Mouse (Mus musculus): ENCODE measurements around the gene Paxx. TPM values are rescaled to one million over a fixed set of nuclear protein-coding genes. Genes with fewer than 3 reads are reported as not detected.

Paxx gene
- polyA plus RNA-seq, 1 experiment from 2014 or later: 37.4 TPM

DNA sequence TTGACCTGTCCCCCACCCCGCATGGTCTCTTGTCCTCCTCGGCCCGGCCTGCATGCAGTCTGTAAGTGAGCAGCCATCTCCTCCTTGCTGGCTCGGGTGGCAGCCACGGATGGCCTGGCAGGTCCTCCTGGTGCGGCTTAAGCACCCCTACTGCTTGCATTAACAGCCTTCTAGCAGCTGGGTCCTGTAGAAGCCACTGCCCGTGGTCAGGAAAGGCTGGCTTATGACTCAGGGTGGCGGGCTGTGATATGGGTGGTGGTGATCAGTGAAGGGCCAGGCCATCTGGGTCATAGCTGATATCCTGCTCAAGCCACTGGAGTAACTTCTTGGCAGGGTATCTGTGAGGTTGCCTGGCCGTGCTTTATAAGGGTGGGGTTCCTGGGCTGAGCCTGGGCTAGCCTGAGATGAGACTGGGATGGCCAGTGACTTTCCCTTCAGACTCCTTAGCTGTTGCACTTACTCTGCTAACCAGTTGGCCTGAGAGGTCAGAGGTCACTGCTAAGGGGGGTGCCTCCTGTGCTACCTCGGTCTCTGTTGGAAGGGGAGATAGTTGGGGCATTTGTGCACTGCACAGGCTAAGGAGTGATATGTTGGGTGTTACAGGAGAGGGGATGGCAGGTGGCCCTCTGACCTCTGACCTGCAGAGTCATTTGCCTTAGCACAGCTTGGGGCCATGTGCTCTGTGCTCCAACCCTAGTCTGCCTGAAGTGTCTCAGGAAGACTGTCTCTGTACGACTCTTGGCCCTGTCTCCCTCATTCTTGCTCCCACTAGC lies 28.4 kb downstream of the Paxx start:
- Histone ChIP-seq H3K27me3 (replicated peaks; ENCODE audit: control insufficient read depth, insufficient read depth, low read length) (no peaks in the 10 kb centered on the region; the same call in 1 of the 2 replicates), H3K9ac (ENCODE audit: low read depth, low read length) (no peak overlapping the region), H3K4me3 (ENCODE audit: low read length) (no peak overlapping the region), H3K4me1 (ENCODE audit: control insufficient read depth, insufficient read depth, low read length) (0 out of 2 replicates have a peak, but pooled peaks cover 3% of the 10 kb centered on the region), H3K27ac (ENCODE audit: low read length) (no peak overlapping the region), H3K4me2 (ENCODE audit: low read depth, low read length) (no peak overlapping the region), H3K36me3 (ENCODE audit: control insufficient read depth, insufficient read depth, low read length) (no peaks in the 10 kb centered on the region), H3K9me3 (ENCODE audit: control insufficient read depth, low read length) (no peaks in the 10 kb centered on the region)
- no peak for ATAC-seq
- 85% methylated on average over 11 of the region's 11 CpGs for WGBS

DNA sequence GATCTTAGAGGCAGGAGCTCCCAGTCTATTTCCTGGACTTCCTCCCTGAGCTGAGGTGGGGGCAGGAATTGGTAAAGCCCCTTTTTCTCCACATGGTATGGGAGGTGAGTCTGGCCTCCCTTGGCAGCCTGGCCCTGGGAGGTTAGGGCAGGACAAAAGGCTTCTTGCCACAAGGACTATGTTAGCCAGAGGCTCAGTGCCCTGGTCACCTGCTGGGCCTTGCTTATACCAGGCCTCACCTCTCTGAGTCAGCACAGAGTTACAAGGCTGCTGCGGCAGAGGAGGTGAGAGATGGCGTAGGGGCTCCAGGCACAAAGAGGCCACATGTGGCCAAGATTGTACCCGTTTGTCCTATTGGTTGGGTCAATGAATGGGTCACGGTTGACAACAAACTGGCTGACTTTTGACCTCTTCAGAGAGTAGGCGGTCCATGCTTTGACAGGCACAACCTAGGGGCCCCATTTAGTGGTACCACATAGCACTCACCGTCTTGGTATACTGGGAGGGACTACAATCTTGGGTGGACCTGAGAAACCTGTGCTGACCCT lies 29.5 kb downstream of the Paxx start:
- WGBS: 73% methylated on average over 6 of the region's 6 CpGs
- H3K4me1 ChIP-seq (ENCODE audit: control insufficient read depth, insufficient read depth, low read length): 0 out of 2 replicates have a peak, but pooled peaks cover 3% of the 10 kb centered on the region
- H3K4me3 ChIP-seq (ENCODE audit: low read length): no peak overlapping the region
- no peak for ATAC-seq
- no peaks in the 10 kb centered on the region for H3K36me3 ChIP-seq (ENCODE audit: control insufficient read depth, insufficient read depth, low read length)
- no peak overlapping the region for H3K27ac ChIP-seq (ENCODE audit: low read length)
- H3K9me3 ChIP-seq (ENCODE audit: control insufficient read depth, low read length): no peaks in the 10 kb centered on the region
- no peaks in the 10 kb centered on the region; the same call in 1 of the 2 replicates for H3K27me3 ChIP-seq (replicated peaks; ENCODE audit: control insufficient read depth, insufficient read depth, low read length)
- no peak overlapping the region for H3K4me2 ChIP-seq (ENCODE audit: low read depth, low read length)
- no peak overlapping the region for H3K9ac ChIP-seq (ENCODE audit: low read depth, low read length)

DNA sequence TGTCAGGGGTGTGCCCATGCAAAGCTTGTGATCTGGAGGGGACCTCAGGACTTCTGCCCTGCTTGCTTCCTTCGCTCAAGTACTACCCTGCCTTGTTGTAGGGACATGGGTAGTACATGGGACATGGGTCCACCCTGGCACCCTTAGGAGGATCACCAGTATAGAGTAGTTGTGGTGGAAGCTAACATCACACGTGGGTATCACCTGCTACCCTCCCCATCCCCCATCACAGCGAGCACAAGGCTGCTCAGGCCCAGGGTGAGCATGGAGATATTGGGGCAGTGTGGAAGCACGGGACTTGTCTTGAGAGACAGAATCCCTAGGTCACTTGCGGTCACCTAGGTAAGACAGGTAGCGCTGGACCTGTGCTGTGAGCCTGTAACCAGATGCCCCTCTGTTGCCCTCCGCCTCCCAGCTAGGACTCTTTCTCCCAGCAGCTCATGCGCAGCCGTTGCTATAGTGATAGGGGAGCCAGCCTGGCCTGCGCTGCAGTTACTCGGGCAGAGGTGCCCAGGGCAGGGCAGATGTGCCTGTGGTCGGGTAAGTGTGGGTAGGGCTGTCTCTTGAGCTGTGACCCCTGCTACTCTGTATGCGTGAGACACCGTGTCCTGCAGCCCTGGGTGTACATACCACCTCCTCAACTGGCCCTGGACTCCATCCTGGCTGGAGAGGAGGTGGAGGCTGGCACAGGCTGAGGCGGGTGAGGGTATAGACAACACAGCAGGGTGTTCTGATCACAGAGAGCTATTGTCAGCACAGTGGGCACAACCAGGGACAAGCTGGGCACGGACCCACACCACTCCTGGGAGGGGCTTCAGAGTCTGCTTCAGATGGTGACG lies 30.3 kb downstream of the Paxx start:
- WGBS: 74% methylated on average over 17 of the region's 17 CpGs
- 0 out of 2 replicates have a peak, but pooled peaks cover 3% of the 10 kb centered on the region for H3K4me1 ChIP-seq (ENCODE audit: control insufficient read depth, insufficient read depth, low read length)
- H3K27ac ChIP-seq (ENCODE audit: low read length): no peak overlapping the region
- peaks cover 3% of the 10 kb centered on the region; the same call in 1 of the 2 replicates for H3K27me3 ChIP-seq (replicated peaks; ENCODE audit: control insufficient read depth, insufficient read depth, low read length)
- H3K9me3 ChIP-seq (ENCODE audit: control insufficient read depth, low read length): no peaks in the 10 kb centered on the region
- ATAC-seq: no peak
- no peak overlapping the region for H3K4me3 ChIP-seq (ENCODE audit: low read length)
- no peaks in the 10 kb centered on the region for H3K36me3 ChIP-seq (ENCODE audit: control insufficient read depth, insufficient read depth, low read length)
- H3K9ac ChIP-seq (ENCODE audit: low read depth, low read length): no peak overlapping the region
- H3K4me2 ChIP-seq (ENCODE audit: low read depth, low read length): no peak overlapping the region

DNA sequence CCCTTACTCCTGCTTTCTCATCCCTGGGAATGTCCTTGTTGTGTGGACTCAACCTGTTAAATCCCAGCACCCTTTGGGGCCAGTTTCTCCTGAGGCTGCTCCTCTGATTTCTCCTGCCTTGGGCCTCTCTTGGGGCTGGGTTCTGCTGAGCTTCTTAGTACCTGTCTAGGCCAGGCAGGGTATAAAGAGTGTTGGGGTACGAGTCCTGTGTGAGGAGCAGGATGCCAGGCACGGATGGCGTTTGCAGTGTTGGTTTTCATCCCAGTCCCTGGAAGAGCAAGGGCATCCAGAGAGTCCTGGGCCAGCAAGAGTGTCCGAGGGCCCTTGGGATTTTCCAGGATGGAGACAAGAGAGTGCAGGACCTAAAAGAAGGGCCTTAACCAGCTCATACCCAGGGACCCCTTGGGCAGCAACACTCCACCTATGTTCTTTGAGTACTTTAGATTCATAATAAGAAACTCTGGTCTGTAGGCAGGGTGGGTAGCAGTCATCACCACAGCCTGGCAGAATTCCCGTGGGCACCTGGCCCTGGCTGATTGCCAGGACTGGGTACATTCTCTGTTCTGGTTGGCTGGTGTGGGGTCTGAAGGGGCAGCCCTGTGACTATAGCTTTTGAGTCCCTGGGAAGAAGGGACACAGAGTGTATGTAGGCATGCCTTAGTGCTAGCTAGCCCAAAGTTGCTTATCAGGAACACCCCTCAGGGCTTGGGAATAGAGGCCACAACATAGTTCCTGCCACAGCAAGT lies 31.3 kb downstream of the Paxx start:
- 70% methylated on average over 5 of the region's 5 CpGs for WGBS
- Histone ChIP-seq H3K4me1 (ENCODE audit: control insufficient read depth, insufficient read depth, low read length) (0 out of 2 replicates have a peak, but pooled peaks cover 3% of the 10 kb centered on the region), H3K9me3 (ENCODE audit: control insufficient read depth, low read length) (no peaks in the 10 kb centered on the region), H3K27me3 (replicated peaks; ENCODE audit: control insufficient read depth, insufficient read depth, low read length) (peaks cover 12% of the 10 kb centered on the region; the same call in 1 of the 2 replicates), H3K4me3 (ENCODE audit: low read length) (peak overlapping the region; percentile 75; the same call in 1 of the 2 replicates), H3K9ac (ENCODE audit: low read depth, low read length) (0 out of 2 replicates have a peak overlapping the region, but pooled peaks have one; percentile 7), H3K27ac (ENCODE audit: low read length) (no peak overlapping the region), H3K36me3 (ENCODE audit: control insufficient read depth, insufficient read depth, low read length) (no peaks in the 10 kb centered on the region), H3K4me2 (ENCODE audit: low read depth, low read length) (peak overlapping the region; percentile 97)
- no peak for ATAC-seq

DNA sequence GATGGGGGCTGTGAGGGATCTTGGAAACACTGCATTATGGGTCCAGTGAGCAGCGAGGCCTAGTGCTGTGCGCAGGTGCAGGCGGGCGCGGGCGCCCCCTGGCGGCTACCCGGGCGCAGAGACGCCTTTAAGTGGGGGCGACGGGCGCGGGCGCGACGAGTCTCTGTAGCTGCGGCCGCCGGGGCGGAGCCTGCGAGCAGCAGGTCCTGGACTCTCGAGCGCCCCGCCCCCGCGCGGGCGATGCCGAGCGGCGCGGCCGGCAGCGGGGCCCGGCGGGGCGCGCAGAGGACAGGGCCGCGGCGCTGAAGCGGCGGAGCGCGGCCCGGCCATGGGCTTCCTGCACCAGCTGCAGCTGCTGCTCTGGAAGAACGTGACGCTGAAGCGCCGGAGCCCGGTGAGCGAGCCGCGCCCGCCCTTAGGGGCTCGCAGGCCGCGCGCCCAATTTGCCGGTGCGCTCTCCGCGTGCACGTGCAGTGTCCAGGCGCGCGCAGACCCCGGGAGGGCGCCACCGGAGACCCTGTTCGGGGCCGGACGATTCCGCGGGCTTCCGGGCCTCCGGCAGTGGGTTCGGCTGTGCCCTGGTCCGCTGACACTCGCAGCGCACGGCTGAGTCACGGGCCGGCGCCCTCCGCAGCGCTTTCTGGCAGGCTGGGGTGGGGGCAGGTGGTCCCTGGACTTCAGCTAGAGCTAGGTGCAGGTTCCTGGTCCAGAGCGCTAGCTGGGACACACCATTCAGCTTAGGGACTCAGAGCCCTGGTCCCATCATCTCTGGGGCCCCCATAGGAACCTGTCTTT lies 32.3 kb downstream of the Paxx start, which contains the start of gene Abca2:
TSS of gene Abca2 (plus strand) at position 262 of the 795 bp plus-strand sequence.
- H3K9me3 ChIP-seq (ENCODE audit: control insufficient read depth, low read length): no peaks in the 10 kb centered on the region
- H3K27me3 ChIP-seq (replicated peaks; ENCODE audit: control insufficient read depth, insufficient read depth, low read length): peaks cover 12% of the 10 kb centered on the region; the same call in 1 of the 2 replicates
- peak within 1 kb of the TSS; percentile 97 for H3K4me2 ChIP-seq (ENCODE audit: low read depth, low read length)
- H3K27ac ChIP-seq (ENCODE audit: low read length): no peak within 1 kb of the TSS
- H3K4me3 ChIP-seq (ENCODE audit: low read length): peak within 1 kb of the TSS; percentile 75
- peak within 1 kb of the TSS; percentile 76 for H3K9ac ChIP-seq (ENCODE audit: low read depth, low read length)
- H3K36me3 ChIP-seq (ENCODE audit: control insufficient read depth, insufficient read depth, low read length): no peaks in the 10 kb centered on the region
- peak; percentile 91 for ATAC-seq
- H3K4me1 ChIP-seq (ENCODE audit: control insufficient read depth, insufficient read depth, low read length): 0 out of 2 replicates have a peak, but pooled peaks cover 3% of the 10 kb centered on the region
- under 1% methylated on average over 89 of the region's 89 CpGs for WGBS

DNA sequence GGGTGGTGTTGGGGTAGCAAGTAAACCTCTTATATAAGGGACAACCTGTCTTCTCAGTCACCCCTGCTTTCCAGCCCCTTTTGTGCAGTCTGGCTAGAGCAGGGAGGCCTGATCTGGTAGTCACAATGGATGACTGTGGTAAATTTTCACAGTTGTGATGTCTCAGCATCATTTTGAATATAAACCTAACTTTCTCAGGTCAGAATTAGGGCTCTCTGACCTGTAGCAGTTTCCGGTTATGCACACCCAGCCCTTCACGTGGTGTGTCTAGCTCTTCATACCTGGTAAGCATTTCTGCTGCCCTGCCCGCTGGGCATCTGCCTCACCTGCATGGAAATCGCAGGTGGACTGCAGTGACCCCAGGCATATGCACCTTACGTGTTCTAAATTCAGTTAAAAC lies 33.6 kb downstream of the Paxx start:
- Histone ChIP-seq H3K27ac (ENCODE audit: low read length) (no peak overlapping the region), H3K36me3 (ENCODE audit: control insufficient read depth, insufficient read depth, low read length) (no peaks in the 10 kb centered on the region), H3K9me3 (ENCODE audit: control insufficient read depth, low read length) (no peaks in the 10 kb centered on the region), H3K27me3 (replicated peaks; ENCODE audit: control insufficient read depth, insufficient read depth, low read length) (peaks cover 12% of the 10 kb centered on the region; the same call in 1 of the 2 replicates), H3K4me1 (ENCODE audit: control insufficient read depth, insufficient read depth, low read length) (peaks cover 3% of the 10 kb centered on the region; the same call in 1 of the 2 replicates), H3K4me3 (ENCODE audit: low read length) (no peak overlapping the region), H3K4me2 (ENCODE audit: low read depth, low read length) (no peak overlapping the region), H3K9ac (ENCODE audit: low read depth, low read length) (no peak overlapping the region)
- ATAC-seq: no peak
- WGBS: 85% methylated on average over 5 of the region's 5 CpGs

DNA sequence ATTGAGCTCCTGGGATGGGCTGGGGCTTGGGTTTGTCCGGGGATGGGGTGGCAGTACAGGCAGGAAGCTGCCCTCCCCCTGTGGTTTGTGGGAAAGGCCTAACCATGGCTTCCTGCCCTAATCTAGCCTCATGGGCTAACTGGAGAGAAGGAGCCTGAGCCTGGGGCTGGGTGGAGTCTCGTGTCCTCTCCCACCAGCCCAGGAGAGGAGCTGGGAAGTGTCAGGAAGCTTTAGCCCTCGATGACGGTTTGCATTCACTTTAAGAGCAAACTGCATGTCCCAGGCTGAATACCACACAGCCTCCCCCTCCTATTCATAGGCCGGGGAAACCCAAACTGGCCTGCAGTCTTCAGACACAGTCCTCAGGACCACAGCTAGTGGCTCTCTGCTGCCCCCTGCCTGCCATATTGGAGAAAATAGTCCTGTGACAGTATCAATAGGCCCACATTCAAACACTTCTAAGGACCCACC lies 34.1 kb downstream of the Paxx start:
- 34% methylated on average over 5 of the region's 5 CpGs for WGBS

DNA sequence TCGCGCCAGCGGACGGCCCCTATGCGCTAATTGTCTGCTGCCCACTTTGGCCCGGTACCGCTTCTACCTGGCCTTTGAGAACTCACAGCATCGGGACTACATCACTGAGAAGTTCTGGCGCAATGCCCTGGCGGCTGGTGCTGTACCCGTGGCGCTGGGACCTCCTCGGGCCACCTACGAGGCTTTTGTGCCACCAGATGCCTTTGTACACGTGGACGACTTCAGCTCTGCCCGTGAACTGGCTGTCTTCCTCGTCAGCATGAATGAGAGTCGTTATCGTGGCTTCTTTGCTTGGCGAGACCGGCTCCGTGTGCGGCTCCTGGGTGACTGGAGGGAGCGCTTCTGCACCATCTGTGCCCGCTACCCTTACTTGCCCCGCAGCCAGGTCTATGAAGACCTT lies 35.4 kb downstream of the Paxx start:
- WGBS: 53% methylated on average over 27 of the region's 27 CpGs
- H3K36me3 ChIP-seq (ENCODE audit: control insufficient read depth, insufficient read depth, low read length): no peaks in the 10 kb centered on the region
- no peak overlapping the region for H3K27ac ChIP-seq (ENCODE audit: low read length)
- ATAC-seq: no peak
- peaks cover 12% of the 10 kb centered on the region; the same call in 1 of the 2 replicates for H3K27me3 ChIP-seq (replicated peaks; ENCODE audit: control insufficient read depth, insufficient read depth, low read length)
- no peaks in the 10 kb centered on the region for H3K9me3 ChIP-seq (ENCODE audit: control insufficient read depth, low read length)
- peaks cover 3% of the 10 kb centered on the region; the same call in 1 of the 2 replicates for H3K4me1 ChIP-seq (ENCODE audit: control insufficient read depth, insufficient read depth, low read length)
- H3K4me2 ChIP-seq (ENCODE audit: low read depth, low read length): no peak overlapping the region
- no peak overlapping the region for H3K9ac ChIP-seq (ENCODE audit: low read depth, low read length)
- no peak overlapping the region for H3K4me3 ChIP-seq (ENCODE audit: low read length)

More for the DNA sequence above, 34.1 kb downstream of the Paxx start:
- H3K36me3 ChIP-seq (ENCODE audit: control insufficient read depth, insufficient read depth, low read length): no peaks in the 10 kb centered on the region
- H3K4me3 ChIP-seq (ENCODE audit: low read length): no peak overlapping the region
- no peak for ATAC-seq
- no peak overlapping the region for H3K9ac ChIP-seq (ENCODE audit: low read depth, low read length)
- H3K4me2 ChIP-seq (ENCODE audit: low read depth, low read length): no peak overlapping the region
- H3K4me1 ChIP-seq (ENCODE audit: control insufficient read depth, insufficient read depth, low read length): peaks cover 3% of the 10 kb centered on the region; the same call in 1 of the 2 replicates
- no peak overlapping the region for H3K27ac ChIP-seq (ENCODE audit: low read length)
- no peaks in the 10 kb centered on the region for H3K9me3 ChIP-seq (ENCODE audit: control insufficient read depth, low read length)
- peaks cover 12% of the 10 kb centered on the region; the same call in 1 of the 2 replicates for H3K27me3 ChIP-seq (replicated peaks; ENCODE audit: control insufficient read depth, insufficient read depth, low read length)

All from intestine, embryonic 16.5 days (tissue).